Mouse (Mus musculus): ENCODE measurements around the gene Gm44790. TPM values are rescaled to one million over a fixed set of nuclear protein-coding genes. Genes with fewer than 3 reads are reported as not detected.

The Gm44790 gene
- polyA plus RNA-seq, 1 experiment from 2014 or later = 0.46 TPM

DNA sequence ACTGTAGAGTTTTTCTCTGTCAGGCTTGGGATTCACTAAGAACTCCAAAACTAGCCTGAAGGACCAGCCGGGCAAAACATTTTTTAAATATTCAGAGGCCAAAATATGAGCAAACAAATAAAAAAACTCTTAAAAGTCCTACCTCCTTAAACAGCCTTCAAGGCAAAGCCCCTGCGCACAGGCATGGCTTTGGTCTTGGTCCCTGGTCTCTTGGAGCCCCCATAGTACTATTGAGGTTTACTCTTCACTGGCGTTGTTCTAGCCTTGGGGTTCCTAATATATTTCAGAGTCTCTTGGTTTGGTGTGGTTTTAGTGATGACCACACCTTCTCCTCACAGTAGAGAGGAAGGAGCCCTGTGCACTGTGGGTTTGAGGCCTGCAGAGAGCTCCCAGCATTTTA is 5.1 kb downstream of the Gm44790 start:
- Histone ChIP-seq H3K36me3 (ENCODE audit: control insufficient read depth, insufficient read depth) (peaks cover 56% of the 10 kb centered on the region), H3K27ac (ENCODE audit: low read length) (no peak overlapping the region), H3K9me3 (replicated peaks; ENCODE audit: control insufficient read depth, low read length) (no peaks in the 10 kb centered on the region), H3K4me3 (ENCODE audit: low read length) (no peak overlapping the region), H3K4me2 (ENCODE audit: low read depth, low read length) (no peak overlapping the region), H3K9ac (ENCODE audit: low read length) (no peak overlapping the region), H3K4me1 (ENCODE audit: control insufficient read depth, insufficient read depth, low read length) (no peaks in the 10 kb centered on the region), H3K27me3 (ENCODE audit: control insufficient read depth, insufficient read depth, low read length) (no peaks in the 10 kb centered on the region)
- WGBS = 94% methylated on average over 3 of the region's 3 CpGs
- ATAC-seq (replicated peaks; ENCODE audit: extremely low read depth, insufficient read depth, low FRiP score) = no peak

DNA sequence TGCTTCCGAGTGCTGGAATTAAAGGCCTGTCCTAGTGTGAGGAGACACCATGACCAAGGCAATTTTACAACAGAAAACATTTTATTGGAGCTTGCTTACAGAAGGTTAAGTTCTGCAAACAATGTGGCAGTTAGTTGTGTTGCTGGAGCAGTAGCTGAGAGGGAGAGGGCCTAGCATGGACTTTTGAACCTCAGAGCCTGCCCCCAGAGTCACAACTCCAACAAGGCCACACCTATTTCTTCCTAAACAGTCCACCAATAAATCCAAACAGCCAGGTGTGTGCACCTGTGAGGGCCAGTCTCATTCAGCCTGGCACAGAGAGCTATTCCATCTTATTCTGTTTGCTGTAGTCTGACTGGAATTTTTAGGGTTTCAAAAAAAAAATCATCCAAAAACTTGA is 7.2 kb downstream of the Gm44790 start:
- Histone ChIP-seq H3K9ac (ENCODE audit: low read length) (no peak overlapping the region), H3K4me1 (ENCODE audit: control insufficient read depth, insufficient read depth, low read length) (no peaks in the 10 kb centered on the region), H3K9me3 (replicated peaks; ENCODE audit: control insufficient read depth, low read length) (no peaks in the 10 kb centered on the region), H3K4me2 (ENCODE audit: low read depth, low read length) (no peak overlapping the region), H3K27ac (ENCODE audit: low read length) (no peak overlapping the region), H3K27me3 (ENCODE audit: control insufficient read depth, insufficient read depth, low read length) (no peaks in the 10 kb centered on the region), H3K36me3 (ENCODE audit: control insufficient read depth, insufficient read depth) (peaks cover 37% of the 10 kb centered on the region), H3K4me3 (ENCODE audit: low read length) (no peak overlapping the region)
- 86% methylated on average over 1 of the region's 1 CpGs for WGBS
- no peak for ATAC-seq (replicated peaks; ENCODE audit: extremely low read depth, insufficient read depth, low FRiP score)

DNA sequence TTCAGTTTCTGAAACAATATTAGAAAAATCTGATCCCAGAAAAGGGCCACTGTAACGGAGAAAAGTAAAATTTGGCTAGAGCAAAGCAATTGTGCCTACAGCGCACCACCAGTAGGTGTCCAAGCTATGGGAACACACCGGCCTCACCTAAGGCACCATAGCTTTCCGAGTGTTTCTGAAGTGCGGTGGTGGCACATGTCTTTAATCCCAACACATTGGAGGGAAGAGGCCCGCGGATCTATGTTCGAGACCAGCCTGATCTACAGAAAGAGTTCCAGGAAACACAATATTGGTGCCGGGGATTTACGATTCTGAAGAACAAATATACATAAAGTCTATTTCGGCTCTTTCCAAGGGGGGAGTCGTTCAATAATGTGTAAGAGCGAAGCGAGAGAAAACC is 11.3 kb downstream of the Gm44790 start:
- peaks cover 20% of the 10 kb centered on the region for H3K36me3 ChIP-seq (ENCODE audit: control insufficient read depth, insufficient read depth)
- H3K9ac ChIP-seq (ENCODE audit: low read length) = peak overlapping the region; percentile 88
- H3K4me2 ChIP-seq (ENCODE audit: low read depth, low read length) = peak overlapping the region; percentile 71
- 2% methylated on average over 14 of the region's 14 CpGs for WGBS
- 0 out of 2 replicates have a peak, but pooled peaks have one; percentile 30 for ATAC-seq (replicated peaks; ENCODE audit: extremely low read depth, insufficient read depth, low FRiP score)
- H3K4me1 ChIP-seq (ENCODE audit: control insufficient read depth, insufficient read depth, low read length) = peaks cover 6% of the 10 kb centered on the region
- H3K27me3 ChIP-seq (ENCODE audit: control insufficient read depth, insufficient read depth, low read length) = no peaks in the 10 kb centered on the region
- peak overlapping the region; percentile 97 for H3K27ac ChIP-seq (ENCODE audit: low read length)
- no peaks in the 10 kb centered on the region for H3K9me3 ChIP-seq (replicated peaks; ENCODE audit: control insufficient read depth, low read length)
- peak overlapping the region; percentile 82 for H3K4me3 ChIP-seq (ENCODE audit: low read length)

DNA sequence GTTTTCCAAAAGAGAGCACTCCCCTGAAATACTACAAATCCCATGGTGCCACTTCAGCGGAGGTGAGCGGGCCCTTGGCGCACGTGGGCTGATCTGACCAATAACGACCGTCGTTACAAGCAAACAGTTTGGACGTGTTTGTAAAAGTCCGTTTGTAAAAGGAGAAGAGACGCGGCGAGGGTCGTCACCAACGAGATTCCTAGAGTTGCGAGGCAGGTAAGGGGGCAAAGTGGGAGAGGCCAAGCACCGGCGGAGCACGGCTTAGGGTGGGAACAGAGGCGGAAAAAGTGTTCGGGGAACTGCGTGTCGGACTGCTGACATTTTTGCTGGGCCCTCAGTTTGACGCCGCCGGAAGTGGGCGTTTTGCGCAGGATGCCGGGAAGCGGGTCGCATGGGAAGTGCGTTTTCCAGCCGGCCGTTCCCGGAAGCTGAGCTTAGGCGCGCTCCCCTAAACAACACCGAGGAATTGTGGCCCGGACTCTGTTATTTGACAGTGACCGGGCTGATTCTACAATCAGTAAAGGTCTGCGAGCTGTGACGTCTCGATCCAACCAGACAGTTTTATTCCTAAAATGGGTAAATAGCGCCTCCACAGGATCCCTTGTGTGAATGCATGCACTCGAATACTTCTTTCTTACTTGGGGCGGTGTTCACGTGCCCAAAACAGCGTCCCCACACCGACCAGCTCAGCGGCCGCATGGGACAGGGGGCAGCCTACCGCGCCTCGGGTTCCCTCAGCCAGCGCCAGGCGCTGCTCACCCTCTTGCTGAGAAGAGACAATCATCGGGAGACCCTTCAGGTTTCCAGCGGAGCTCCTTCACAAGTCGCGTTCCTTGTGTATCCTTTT is 12.0 kb downstream of the Gm44790 start, which contains the start of gene C87436:
Gene C87436, plus strand, starts transcription at position 103 of the 847 bp plus-strand sequence.
- H3K4me3 ChIP-seq (ENCODE audit: low read length) = peak within 1 kb of the TSS; percentile 82
- no peaks in the 10 kb centered on the region for H3K9me3 ChIP-seq (replicated peaks; ENCODE audit: control insufficient read depth, low read length)
- peaks cover 6% of the 10 kb centered on the region for H3K4me1 ChIP-seq (ENCODE audit: control insufficient read depth, insufficient read depth, low read length)
- H3K36me3 ChIP-seq (ENCODE audit: control insufficient read depth, insufficient read depth) = peaks cover 19% of the 10 kb centered on the region
- H3K4me2 ChIP-seq (ENCODE audit: low read depth, low read length) = peak within 1 kb of the TSS; percentile 89
- H3K27ac ChIP-seq (ENCODE audit: low read length) = peak within 1 kb of the TSS; percentile 97
- H3K27me3 ChIP-seq (ENCODE audit: control insufficient read depth, insufficient read depth, low read length) = no peaks in the 10 kb centered on the region
- H3K9ac ChIP-seq (ENCODE audit: low read length) = peak within 1 kb of the TSS; percentile 88
- ATAC-seq (replicated peaks; ENCODE audit: extremely low read depth, insufficient read depth, low FRiP score) = peak; percentile 95
- under 1% methylated on average over 59 of the region's 59 CpGs for WGBS

DNA sequence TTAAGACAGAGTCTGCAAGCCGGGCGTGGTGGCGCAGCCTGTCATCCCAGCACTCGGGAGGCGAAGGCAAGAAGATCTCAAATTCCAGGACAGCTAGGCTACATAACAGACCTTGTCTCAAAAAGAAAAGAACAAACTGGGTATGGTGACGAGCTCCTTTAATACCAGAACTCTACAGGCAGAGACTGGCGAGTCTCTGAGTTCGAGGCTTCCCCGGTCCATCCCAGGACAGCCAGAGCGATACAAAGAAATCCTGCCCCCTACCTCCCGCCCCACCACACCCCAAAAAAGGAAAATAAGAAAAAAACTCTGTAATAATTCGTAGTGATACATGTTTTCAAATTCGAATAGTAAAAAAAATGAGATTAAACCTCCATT is 12.7 kb downstream of the Gm44790 start:
- Histone ChIP-seq H3K27me3 (ENCODE audit: control insufficient read depth, insufficient read depth, low read length) (no peaks in the 10 kb centered on the region), H3K4me2 (ENCODE audit: low read depth, low read length) (peak overlapping the region; percentile 89), H3K9ac (ENCODE audit: low read length) (peak overlapping the region; percentile 88), H3K27ac (ENCODE audit: low read length) (peak overlapping the region; percentile 97), H3K4me1 (ENCODE audit: control insufficient read depth, insufficient read depth, low read length) (peaks cover 6% of the 10 kb centered on the region), H3K36me3 (ENCODE audit: control insufficient read depth, insufficient read depth) (peaks cover 22% of the 10 kb centered on the region), H3K4me3 (ENCODE audit: low read length) (peak overlapping the region; percentile 82), H3K9me3 (replicated peaks; ENCODE audit: control insufficient read depth, low read length) (no peaks in the 10 kb centered on the region)
- no peak for ATAC-seq (replicated peaks; ENCODE audit: extremely low read depth, insufficient read depth, low FRiP score)
- WGBS = 3% methylated on average over 13 of the region's 13 CpGs

DNA sequence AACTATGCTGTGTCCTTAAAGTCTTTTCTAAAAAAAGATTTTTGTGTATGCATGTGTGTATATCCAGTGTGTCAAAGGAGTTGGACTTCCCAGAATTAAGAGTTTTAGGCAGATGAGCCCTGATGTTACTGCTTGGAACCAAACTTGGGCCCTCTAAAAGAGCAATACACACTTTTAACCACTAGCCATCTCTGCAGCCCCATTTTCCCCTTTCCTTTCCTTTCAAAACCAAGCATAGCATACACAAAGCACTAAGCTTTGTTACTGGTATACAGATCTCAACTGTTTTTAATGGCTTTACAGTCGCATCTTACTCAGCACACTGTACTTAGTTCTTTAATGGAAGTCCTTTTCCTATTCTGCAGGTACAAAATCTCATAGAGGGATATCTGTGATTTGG is 13.1 kb downstream of the Gm44790 start:
- H3K9ac ChIP-seq (ENCODE audit: low read length) = peak overlapping the region; percentile 88
- no peak for ATAC-seq (replicated peaks; ENCODE audit: extremely low read depth, insufficient read depth, low FRiP score)
- 89% methylated on average over 1 of the region's 1 CpGs for WGBS
- H3K27me3 ChIP-seq (ENCODE audit: control insufficient read depth, insufficient read depth, low read length) = no peaks in the 10 kb centered on the region
- H3K4me3 ChIP-seq (ENCODE audit: low read length) = peak overlapping the region; percentile 82
- peaks cover 6% of the 10 kb centered on the region for H3K4me1 ChIP-seq (ENCODE audit: control insufficient read depth, insufficient read depth, low read length)
- no peaks in the 10 kb centered on the region for H3K9me3 ChIP-seq (replicated peaks; ENCODE audit: control insufficient read depth, low read length)
- H3K27ac ChIP-seq (ENCODE audit: low read length) = no peak overlapping the region
- H3K36me3 ChIP-seq (ENCODE audit: control insufficient read depth, insufficient read depth) = peaks cover 22% of the 10 kb centered on the region
- peak overlapping the region; percentile 89 for H3K4me2 ChIP-seq (ENCODE audit: low read depth, low read length)

DNA sequence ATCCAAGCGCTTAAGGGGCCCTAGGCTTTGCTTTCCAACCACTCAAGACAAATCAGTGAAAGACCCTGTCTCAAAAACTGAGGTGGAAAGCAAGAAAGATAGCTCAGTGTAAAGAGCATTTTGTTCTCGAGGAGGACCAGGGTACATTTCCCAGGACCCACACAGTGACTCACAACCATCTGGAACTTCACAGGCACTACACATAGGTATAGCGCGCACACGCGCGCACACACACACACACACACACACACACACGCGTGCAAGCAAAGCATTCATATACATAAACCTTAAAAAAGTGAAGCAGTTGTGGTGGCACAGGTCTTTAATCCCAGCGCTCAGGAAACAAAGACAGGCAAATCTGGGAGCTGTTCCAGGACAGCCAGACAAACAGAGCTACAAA is 15.1 kb downstream of the Gm44790 start:
- Histone ChIP-seq H3K4me3 (ENCODE audit: low read length) (no peak overlapping the region), H3K4me1 (ENCODE audit: control insufficient read depth, insufficient read depth, low read length) (peaks cover 6% of the 10 kb centered on the region), H3K9ac (ENCODE audit: low read length) (no peak overlapping the region), H3K4me2 (ENCODE audit: low read depth, low read length) (no peak overlapping the region), H3K36me3 (ENCODE audit: control insufficient read depth, insufficient read depth) (peaks cover 26% of the 10 kb centered on the region), H3K9me3 (replicated peaks; ENCODE audit: control insufficient read depth, low read length) (no peaks in the 10 kb centered on the region), H3K27ac (ENCODE audit: low read length) (no peak overlapping the region), H3K27me3 (ENCODE audit: control insufficient read depth, insufficient read depth, low read length) (no peaks in the 10 kb centered on the region)
- ATAC-seq (replicated peaks; ENCODE audit: extremely low read depth, insufficient read depth, low FRiP score) = no peak
- WGBS = 92% methylated on average over 10 of the region's 10 CpGs

DNA sequence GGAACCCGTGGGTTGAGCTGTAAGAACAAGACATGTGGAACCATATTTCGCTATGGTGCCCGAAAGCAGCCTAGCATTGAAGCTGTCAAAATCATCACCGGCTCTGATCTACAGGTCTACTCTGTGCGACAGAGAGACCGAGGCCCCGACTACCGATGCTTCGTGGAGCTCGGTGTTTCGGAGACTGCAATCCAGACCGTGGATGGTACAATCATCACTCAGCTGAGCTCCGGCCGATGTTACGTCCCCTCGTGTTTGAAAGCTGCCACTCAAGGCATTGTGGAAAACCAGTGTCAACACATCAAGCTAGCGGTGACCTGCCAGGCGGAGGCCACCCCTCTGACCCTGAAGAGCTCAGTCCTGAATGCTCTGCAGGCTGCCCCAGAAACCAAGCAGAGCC is 19.1 kb downstream of the Gm44790 start:
- no peak overlapping the region for H3K27ac ChIP-seq (ENCODE audit: low read length)
- H3K9ac ChIP-seq (ENCODE audit: low read length) = no peak overlapping the region
- H3K4me1 ChIP-seq (ENCODE audit: control insufficient read depth, insufficient read depth, low read length) = no peaks in the 10 kb centered on the region
- no peaks in the 10 kb centered on the region for H3K27me3 ChIP-seq (ENCODE audit: control insufficient read depth, insufficient read depth, low read length)
- peaks cover 34% of the 10 kb centered on the region for H3K36me3 ChIP-seq (ENCODE audit: control insufficient read depth, insufficient read depth)
- H3K9me3 ChIP-seq (replicated peaks; ENCODE audit: control insufficient read depth, low read length) = no peaks in the 10 kb centered on the region
- H3K4me2 ChIP-seq (ENCODE audit: low read depth, low read length) = no peak overlapping the region
- no peak overlapping the region for H3K4me3 ChIP-seq (ENCODE audit: low read length)
- no peak for ATAC-seq (replicated peaks; ENCODE audit: extremely low read depth, insufficient read depth, low FRiP score)
- WGBS = 89% methylated on average over 18 of the region's 18 CpGs

DNA sequence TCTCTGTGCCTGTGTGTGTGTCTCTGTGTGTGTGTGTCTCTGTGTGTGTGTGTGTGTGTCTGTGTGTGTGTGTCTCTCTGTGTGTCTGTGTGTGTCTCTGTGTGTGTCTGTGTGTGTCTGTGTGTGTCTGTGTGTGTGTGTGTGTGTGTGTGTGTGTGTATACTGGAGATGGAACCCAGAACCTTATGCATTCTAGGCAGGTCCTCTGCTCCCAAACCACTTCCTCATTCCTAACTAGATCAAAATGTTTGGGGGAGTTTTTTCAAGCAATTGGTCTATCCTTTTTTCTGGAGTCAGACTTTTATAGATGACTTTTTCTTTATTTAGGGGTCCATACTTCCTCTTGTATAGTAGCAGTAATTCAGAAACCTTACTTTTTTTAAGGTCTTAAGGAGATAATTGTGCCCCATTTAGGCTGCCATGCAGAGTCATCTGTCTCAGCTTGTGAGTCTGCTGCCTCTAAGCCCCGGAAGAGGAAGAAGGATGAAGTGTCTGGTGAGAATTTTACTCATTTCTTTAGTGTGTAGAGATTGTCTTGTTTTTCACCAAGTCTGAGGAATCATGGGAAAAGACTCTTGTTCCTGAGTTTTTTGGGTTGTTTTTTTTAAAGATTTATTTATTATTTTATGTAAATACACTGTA is 20.6 kb downstream of the Gm44790 start:
- H3K9ac ChIP-seq (ENCODE audit: low read length) = no peak overlapping the region
- H3K4me1 ChIP-seq (ENCODE audit: control insufficient read depth, insufficient read depth, low read length) = no peaks in the 10 kb centered on the region
- ATAC-seq (replicated peaks; ENCODE audit: extremely low read depth, insufficient read depth, low FRiP score) = no peak
- H3K27me3 ChIP-seq (ENCODE audit: control insufficient read depth, insufficient read depth, low read length) = no peaks in the 10 kb centered on the region
- no peak overlapping the region for H3K4me2 ChIP-seq (ENCODE audit: low read depth, low read length)
- H3K36me3 ChIP-seq (ENCODE audit: control insufficient read depth, insufficient read depth) = peaks cover 36% of the 10 kb centered on the region
- H3K27ac ChIP-seq (ENCODE audit: low read length) = no peak overlapping the region
- no peak overlapping the region for H3K4me3 ChIP-seq (ENCODE audit: low read length)
- H3K9me3 ChIP-seq (replicated peaks; ENCODE audit: control insufficient read depth, low read length) = no peaks in the 10 kb centered on the region
- WGBS = 94% methylated on average over 1 of the region's 1 CpGs

All from heart, embryonic 16.5 days (tissue).